In genomic region chr4:70219776-70220175, GRCm38 (mm10) we compare ENCODE assay signal across 11 mouse cellular contexts.
DNase-seq lines count a peak whose midpoint lies in the region; ATAC-seq and TF ChIP-seq lines count a peak whose summit lies in the region.
"Had no signal": no experiment of that assay in that cellular context is flagged by ENCODE, and none has a peak within 500 bp of the region (broad histone marks: within the 10 kb centered on the region; RNA-seq: fewer than 3 reads in every experiment).

No protein-coding gene starts in this region.

- H3K4me1 ChIP-seq in intestine, postnatal 0 days (replicated peaks; ENCODE audit: control insufficient read depth, insufficient read depth, low read length): no peaks in the 10 kb centered on the region
- H3K4me1 ChIP-seq: neural tube, embryonic 12.5 days had no signal

- H3K36me3 ChIP-seq in intestine, postnatal 0 days (ENCODE audit: control insufficient read depth, insufficient read depth): 0 out of 2 replicates have a peak, but pooled peaks cover 18% of the 10 kb centered on the region

- TF ChIP-seq CTCF in left cerebral cortex, adult 2 months (IDR thresholded peaks at IDR 0.05): no peak
- TF ChIP-seq CTCF in intestine, postnatal 0 days (IDR thresholded peaks at IDR 0.05; ENCODE audit: low read depth): no peak

- no peak overlapping the region for H3K9ac ChIP-seq in intestine, postnatal 0 days (ENCODE audit: low read depth, low read length)
- H3K9ac ChIP-seq: embryonic facial prominence, embryonic 15.5 days; liver, embryonic 15.5 days; neural tube, embryonic 12.5 days had no signal

- peak overlapping the region; percentile 54; the same call in 1 of the 2 replicates for H3K27ac ChIP-seq in left cerebral cortex, adult 2 months
- no peak overlapping the region for H3K27ac ChIP-seq in intestine, postnatal 0 days (ENCODE audit: low read depth, low read length)
- H3K27ac ChIP-seq: embryonic facial prominence, embryonic 15.5 days; liver, embryonic 15.5 days; neural tube, embryonic 12.5 days had no signal

- ATAC-seq in intestine, postnatal 0 days: no peak
- ATAC-seq: activated CD4-positive, CD25-positive, alpha-beta regulatory T cell, adult 4 months had no signal

- 80% methylated on average over 4 of the region's 4 CpGs for WGBS in intestine, postnatal 0 days

- no peaks in the 10 kb centered on the region for H3K9me3 ChIP-seq in intestine, postnatal 0 days (ENCODE audit: control insufficient read depth)
- H3K9me3 ChIP-seq: embryonic facial prominence, embryonic 15.5 days; liver, embryonic 15.5 days; neural tube, embryonic 12.5 days had no signal

- H3K4me2 ChIP-seq in intestine, postnatal 0 days (replicated peaks; ENCODE audit: low read depth): no peak overlapping the region
- H3K4me2 ChIP-seq: embryonic facial prominence, embryonic 15.5 days; liver, embryonic 15.5 days; neural tube, embryonic 12.5 days had no signal

- peak; percentile 44 for DNase-seq in gastrocnemius, adult 18-20 months (ENCODE audit: low spot score)
- no peak for DNase-seq in gastrocnemius, postnatal 10 days
- peak in 1 of 2 experiments; percentile 35 for DNase-seq in left cerebral cortex, adult 2 months (ENCODE audit: extremely low spot score in 1 of 2, low spot score in 2 of 2)
- DNase-seq in left cerebral cortex, postnatal 4 days: no peak
- DNase-seq in gastrocnemius, postnatal 25 days: peak; percentile 55
- DNase-seq in left cerebral cortex, postnatal 25 days (ENCODE audit: low spot score in 2 of 2): peak; percentile 41 to 73

- no peak overlapping the region for H3K4me3 ChIP-seq in left cerebral cortex, adult 2 months
- no peak overlapping the region for H3K4me3 ChIP-seq in intestine, postnatal 0 days (ENCODE audit: low read depth, low read length)
- H3K4me3 ChIP-seq: embryonic facial prominence, embryonic 15.5 days; liver, embryonic 15.5 days; neural tube, embryonic 12.5 days had no signal

- no peaks in the 10 kb centered on the region for H3K27me3 ChIP-seq in intestine, postnatal 0 days (replicated peaks; ENCODE audit: control insufficient read depth, insufficient read depth, low read length)
- H3K27me3 ChIP-seq: embryonic facial prominence, embryonic 15.5 days; liver, embryonic 15.5 days; neural tube, embryonic 12.5 days had no signal

- intact Hi-C loops in left cerebral cortex, adult 2 months (cut with DNase I): loop anchor here (10.0 kb wide), 1 partner anchor 85 kb away; no protein-coding TSS in a partner anchor
- intact Hi-C loops in left cerebral cortex, postnatal 4 days (cut with DNase I): no loop called here
- intact Hi-C loops in left cerebral cortex, postnatal 25 days (cut with DNase I): loop anchor here (5.0 kb wide), 1 partner anchor 38 kb away; no protein-coding TSS in a partner anchor

Comparison
In these comparisons a context has a peak if more than half of its experiments do, and no peak if none do; other contexts are left out.
1. DNase-seq: peak in gastrocnemius, adult 18-20 months (single experiment), gastrocnemius, postnatal 25 days (single experiment) and left cerebral cortex, postnatal 25 days (2 of 2); none in gastrocnemius, postnatal 10 days (single experiment) and left cerebral cortex, postnatal 4 days (single experiment).